ENCODE assay signal across 8 mouse cellular contexts in the genomic region with DNA sequence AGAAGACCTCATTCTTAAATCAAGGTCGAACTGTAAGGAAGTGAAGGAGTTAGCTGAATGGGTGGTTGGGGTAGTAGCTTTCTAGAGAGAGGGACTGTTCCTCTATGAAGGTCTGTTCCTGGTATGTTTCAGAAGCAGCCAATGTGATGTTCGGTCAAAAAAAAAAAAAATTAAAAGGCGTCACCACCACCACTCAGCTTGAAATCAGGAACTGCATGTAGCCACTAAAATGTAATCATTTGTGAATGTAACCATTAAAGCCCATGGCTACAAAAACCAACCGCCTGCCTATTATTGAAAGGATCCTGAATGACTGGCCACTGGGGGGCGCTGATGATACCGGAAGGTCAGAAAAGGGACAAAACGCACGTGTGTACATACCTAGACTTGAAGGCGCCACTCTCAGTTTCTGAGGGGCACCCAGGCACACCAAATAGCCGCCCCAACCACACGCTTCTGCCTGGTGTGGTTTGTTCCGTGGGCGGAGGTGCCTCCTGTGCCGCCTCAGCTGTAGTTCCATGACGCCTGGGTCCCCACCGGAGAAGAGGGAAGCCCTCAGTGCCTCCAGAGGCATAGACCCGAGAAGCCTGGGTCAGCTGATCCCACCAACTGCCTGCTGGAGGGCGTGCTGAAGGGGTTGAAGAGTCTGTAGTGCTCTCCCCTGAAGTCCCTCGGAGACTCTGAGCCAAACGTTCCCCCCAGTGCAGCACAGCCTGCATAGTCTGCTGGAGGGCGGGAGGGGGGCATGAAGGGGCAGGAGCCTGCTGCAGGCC. TPM values are rescaled to one million over a fixed set of nuclear protein-coding genes. Genes with fewer than 3 reads are reported as not detected.
DNase-seq lines count a peak whose midpoint lies in the region; ATAC-seq and TF ChIP-seq lines count a peak whose summit lies in the region.

No protein-coding gene starts in this region.

- peaks cover 3% of the 10 kb centered on the region; the same call in 1 of the 2 replicates for H3K27me3 ChIP-seq in embryonic facial prominence, embryonic 14.5 days (replicated peaks; ENCODE audit: control insufficient read depth, insufficient read depth, low read length)

- H3K36me3 ChIP-seq in ES-E14 (ENCODE audit: control insufficient read depth, insufficient read depth, low read length, poor library complexity, severe bottlenecking), result no peaks in the 10 kb centered on the region; the same call in 1 of the 2 replicates
- H3K36me3 ChIP-seq in embryonic facial prominence, embryonic 14.5 days (ENCODE audit: control insufficient read depth, insufficient read depth, low read length), result peaks cover 16% of the 10 kb centered on the region; the same call in 1 of the 2 replicates

- H3K4me2 ChIP-seq in embryonic facial prominence, embryonic 14.5 days (ENCODE audit: low read depth, low read length), result peak overlapping the region; percentile 40; the same call in 1 of the 2 replicates

- peak; percentile 87 for DNase-seq in ES-E14 (ENCODE audit: low read depth, low spot score)
- DNase-seq in adrenal gland, postnatal 4 days (ENCODE audit: low spot score in 2 of 2), result peak; percentile 49 to 76
- DNase-seq in embryonic facial prominence, embryonic 14.5 days (ENCODE audit: low spot score), result peak; percentile 85
- DNase-seq in heart, postnatal 4 days, result peak; percentile 86
- DNase-seq in layer of hippocampus, postnatal 25 days (ENCODE audit: extremely low spot score in 1 of 2, low spot score in 1 of 2), result peak; percentile 74 to 92
- peak; percentile 78 to 86 for DNase-seq in lung, postnatal 4 days
- DNase-seq in skeletal muscle tissue, adult 2 months (ENCODE audit: low read depth, low spot score), result peak; percentile 29
- DNase-seq in yolk sac, embryonic 10.5 days (ENCODE audit: low spot score), result peak; percentile 58

- peak overlapping the region in 1 of 2 experiments; percentile 10; a peak in 1 of 4 replicates for H3K4me3 ChIP-seq in ES-E14 (ENCODE audit: insufficient read depth in 1 of 2, low read depth in 1 of 2, low read length in 2 of 2, poor library complexity in 1 of 2, severe bottlenecking in 1 of 2)
- no peak overlapping the region for H3K4me3 ChIP-seq in embryonic facial prominence, embryonic 14.5 days (ENCODE audit: low read depth, low read length)

- no peak overlapping the region for H3K27ac ChIP-seq in ES-E14 (ENCODE audit: insufficient read depth, low read depth, low read length, poor library complexity, severe bottlenecking)
- no peak overlapping the region for H3K27ac ChIP-seq in embryonic facial prominence, embryonic 14.5 days (replicated peaks; ENCODE audit: low read depth, low read length)

- H3K9me3 ChIP-seq in ES-E14 (ENCODE audit: control insufficient read depth, insufficient read depth, low read depth, low read length), result no peaks in the 10 kb centered on the region
- no peaks in the 10 kb centered on the region for H3K9me3 ChIP-seq in embryonic facial prominence, embryonic 14.5 days (ENCODE audit: control insufficient read depth, low read length)

- H3K9ac ChIP-seq in ES-E14 (ENCODE audit: insufficient read depth, low read depth, low read length, poor library complexity, severe bottlenecking), result peak overlapping the region; percentile 69
- H3K9ac ChIP-seq in embryonic facial prominence, embryonic 14.5 days (ENCODE audit: low read depth, low read length), result peak overlapping the region; percentile 6; the same call in 1 of the 2 replicates

- 21% methylated on average over 21 of the region's 21 CpGs for WGBS in embryonic facial prominence, embryonic 14.5 days

- ATAC-seq in embryonic facial prominence, embryonic 14.5 days (ENCODE audit: low read depth), result no peak

- in situ Hi-C loops in ES-E14 (cut with MboI; ENCODE audit: low sequenced_read_pairs in 2 of 2, unreplicated experiment in 2 of 2), result no loop called here

- peaks cover 3 to 23% of the 10 kb centered on the region in 2 experiments; a peak in 2 of 4 replicates for H3K4me1 ChIP-seq in ES-E14 (ENCODE audit: control insufficient read depth in 2 of 2, insufficient read depth in 2 of 2, low read length in 2 of 2, poor library complexity in 1 of 2)
- H3K4me1 ChIP-seq in embryonic facial prominence, embryonic 14.5 days (ENCODE audit: control insufficient read depth, insufficient read depth, low read length), result peaks cover 16% of the 10 kb centered on the region

TF ChIP-seq in ES-E14, 5 proteins besides CTCF, POLR2A, EP300 and RAD21:
- TF ChIP-seq CHD2 (IDR thresholded peaks at IDR 0.05; ENCODE audit: low read depth, low read length) (no peak), HCFC1 (IDR thresholded peaks at IDR 0.05; ENCODE audit: borderline replicate concordance, insufficient read depth, low read length) (no peak), MAFK (IDR thresholded peaks at IDR 0.05; ENCODE audit: insufficient read depth, low read depth, low read length) (no peak), ZC3H11A (IDR thresholded peaks at IDR 0.05; ENCODE audit: borderline replicate concordance, low read depth, low read length) (0 out of 2 replicates have a peak, but pooled peaks have one; percentile 7), ZNF384 (IDR thresholded peaks at IDR 0.05; ENCODE audit: low read depth, low read length) (no peak)

RNA-seq across cellular contexts. Expression of a gene that starts 5.6 kb away (rescaled TPM):
- total RNA-seq in ES-E14 (2012; rRNA removed), result 13.3 and 14.6 TPM in 2 replicates
- total RNA-seq in adrenal gland, postnatal 4 days (2021), result 10 to 100 TPM; 21.9 to 27.4 TPM
- polyA plus RNA-seq in embryonic facial prominence, embryonic 14.5 days (2014; fragmentation: Nextera tagmentation; extraction: Ambion mirVana), result 23.5 and 26.5 TPM in 2 replicates
- total RNA-seq in heart, postnatal 4 days (2021), result 10 to 100 TPM; 12.3 to 12.5 TPM
- 100 to 1,000 TPM; 132 to 145 TPM for total RNA-seq in layer of hippocampus, postnatal 25 days (2021)

RNA-seq across cellular contexts. Expression of a gene that starts 13.4 kb away (rescaled TPM):
- total RNA-seq in ES-E14 (2012; rRNA removed), result 0.26 TPM in 1 of 2 replicates, not detected in the other
- total RNA-seq in adrenal gland, postnatal 4 days (2021), result not detected
- polyA plus RNA-seq in embryonic facial prominence, embryonic 14.5 days (2014; fragmentation: Nextera tagmentation; extraction: Ambion mirVana), result not detected in 2 replicates
- not detected for total RNA-seq in heart, postnatal 4 days (2021)
- total RNA-seq in layer of hippocampus, postnatal 25 days (2021), result not detected

RNA-seq across cellular contexts. Expression of a gene that starts 14.2 kb away (rescaled TPM):
- total RNA-seq in ES-E14 (2012; rRNA removed), result 181 and 184 TPM in 2 replicates
- total RNA-seq in adrenal gland, postnatal 4 days (2021), result 10 to 100 TPM; 79.4 to 85.0 TPM
- 183 and 205 TPM in 2 replicates for polyA plus RNA-seq in embryonic facial prominence, embryonic 14.5 days (2014; fragmentation: Nextera tagmentation; extraction: Ambion mirVana)
- total RNA-seq in heart, postnatal 4 days (2021), result 10 to 100 TPM; 54.5 to 58.7 TPM
- 10 to 100 TPM; 86.4 to 99.0 TPM for total RNA-seq in layer of hippocampus, postnatal 25 days (2021)

RNA-seq across cellular contexts. Expression of a gene that starts 48.4 kb away (rescaled TPM):
- 0.85 and 0.90 TPM in 2 replicates for total RNA-seq in ES-E14 (2012; rRNA removed)
- 10 to 100 TPM; 11.2 to 24.5 TPM for total RNA-seq in adrenal gland, postnatal 4 days (2021)
- 0.30 TPM in 1 of 2 replicates, not detected in the other for polyA plus RNA-seq in embryonic facial prominence, embryonic 14.5 days (2014; fragmentation: Nextera tagmentation; extraction: Ambion mirVana)
- total RNA-seq in heart, postnatal 4 days (2021), result not detected
- total RNA-seq in layer of hippocampus, postnatal 25 days (2021), result not detected

Comparison
In these comparisons a context has a peak if more than half of its experiments do, and no peak if none do; other contexts are left out.
1. DNase-seq: peak in every context shown above with its lines; median percentile 87 in ES-E14; 86 in heart, postnatal 4 days; 85 in embryonic facial prominence, embryonic 14.5 days; 83 in layer of hippocampus, postnatal 25 days; 82 in lung, postnatal 4 days; 62 in adrenal gland, postnatal 4 days; 58 in yolk sac, embryonic 10.5 days; 29 in skeletal muscle tissue, adult 2 months.